Mouse (Mus musculus) right cerebral cortex, postnatal 36 days (tissue): ENCODE results near the gene Pcbd2.

Experiments used
- DNase-seq, 2 experiments: peaks; one replicate each; pipeline ENCODE4 v3.0.0; 2022; ENCODE audit warnings: low spot score in 2 of 2, mixed read lengths in 1 of 2

Gene Pcbd2

DNA sequence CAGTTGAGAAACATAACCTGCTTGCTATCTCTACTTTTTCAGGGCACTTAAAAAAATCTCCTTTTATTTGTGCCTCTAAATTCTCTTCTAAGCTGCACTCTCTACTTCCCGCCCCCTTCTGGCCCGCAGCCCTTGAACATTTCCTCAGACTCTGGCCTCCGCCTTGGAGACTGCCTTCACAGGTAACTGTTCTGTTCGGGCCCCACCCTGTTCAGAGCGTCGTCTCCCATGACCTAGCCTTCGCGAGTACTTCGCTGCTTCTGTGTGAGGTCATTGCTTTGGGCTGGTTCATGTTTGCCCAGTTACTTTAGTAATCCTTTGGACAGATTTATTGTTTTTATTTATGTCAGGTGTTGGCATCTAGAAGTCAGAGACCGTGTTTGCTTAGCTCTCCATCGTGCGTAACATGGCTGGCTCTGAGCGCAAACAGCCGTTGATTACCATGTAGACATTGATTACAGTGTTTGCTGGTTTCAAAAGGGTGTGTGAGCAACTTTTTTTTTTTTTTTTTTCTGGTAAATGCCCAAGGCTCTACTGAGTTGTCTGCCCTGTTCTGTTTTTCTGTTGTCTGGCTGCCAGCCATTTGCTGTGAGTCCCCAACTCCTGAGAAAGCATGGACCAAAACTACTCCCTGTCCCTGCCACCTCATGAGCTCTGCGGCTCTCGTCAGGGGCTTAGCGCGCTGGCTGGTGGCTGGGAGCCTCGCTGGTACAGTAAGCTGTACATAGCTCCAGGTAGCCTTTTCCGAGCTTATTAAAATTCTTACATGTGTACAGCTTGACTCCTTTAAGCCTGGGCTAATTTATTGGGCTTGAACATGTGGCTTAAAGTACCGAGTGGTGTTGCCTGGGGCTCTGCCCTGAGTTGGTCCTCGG is 6.7 kb downstream of the Pcbd2 start:
- DNase-seq: no peak

DNA sequence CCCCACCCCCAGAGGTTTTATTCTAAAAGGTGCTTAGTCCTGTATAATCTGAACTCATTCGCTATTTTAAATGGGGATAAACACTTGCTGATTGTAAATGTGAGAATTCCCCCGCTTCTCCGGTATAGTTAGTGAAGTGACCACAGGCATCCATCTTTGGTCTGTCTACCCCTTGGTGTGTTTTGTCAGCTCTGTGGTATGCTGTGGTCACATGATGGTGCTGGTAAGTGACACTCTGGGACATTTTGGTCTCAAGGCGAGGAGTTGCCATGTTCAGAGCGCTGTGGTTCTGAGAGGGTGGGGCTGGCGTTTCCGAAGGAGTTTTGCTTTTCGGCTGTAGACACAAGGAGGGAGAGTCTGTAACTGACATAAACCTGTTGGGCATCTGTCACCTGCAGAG is 10.7 kb downstream of the Pcbd2 start:
- no peak for DNase-seq

DNA sequence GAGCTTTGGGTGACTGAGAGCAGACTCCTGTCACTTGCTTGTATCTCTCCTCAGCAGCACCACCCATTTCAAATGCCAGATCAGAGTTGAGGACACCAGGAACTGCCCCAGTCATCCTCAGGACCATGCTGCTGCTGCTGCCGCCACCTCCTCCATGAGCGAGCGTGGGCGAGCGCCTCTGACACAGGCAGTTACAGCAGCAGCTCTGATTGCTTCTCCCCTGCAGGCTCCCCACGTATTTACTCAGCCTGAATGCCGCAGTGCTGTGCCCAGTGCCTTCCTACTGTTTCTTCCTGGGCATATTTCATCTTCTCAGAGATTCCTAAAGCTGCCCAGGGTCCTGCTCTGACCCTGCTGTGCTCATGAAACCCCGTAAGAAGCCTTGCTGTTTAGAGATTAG is 15.1 kb downstream of the Pcbd2 start:
- DNase-seq: no peak

DNA sequence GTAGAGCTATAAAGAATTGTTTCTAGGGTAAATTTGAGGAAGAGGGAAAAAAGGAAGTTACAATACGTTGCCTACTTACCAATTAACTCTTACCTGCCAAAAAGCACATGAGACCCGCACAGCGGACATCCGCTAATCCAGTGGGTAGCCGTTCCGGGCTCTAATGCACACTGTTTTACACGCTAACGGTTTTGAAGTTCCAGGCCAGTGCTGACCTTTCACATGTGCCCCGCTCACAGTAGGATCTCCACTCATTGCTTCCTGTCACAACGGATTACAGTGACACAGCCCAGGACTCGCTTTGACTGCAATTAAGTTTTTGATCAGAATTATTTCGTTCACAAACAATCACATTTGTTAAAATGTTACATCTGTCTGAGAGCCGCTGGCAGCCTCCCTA is 27.2 kb downstream of the Pcbd2 start:
- DNase-seq: no peak

DNA sequence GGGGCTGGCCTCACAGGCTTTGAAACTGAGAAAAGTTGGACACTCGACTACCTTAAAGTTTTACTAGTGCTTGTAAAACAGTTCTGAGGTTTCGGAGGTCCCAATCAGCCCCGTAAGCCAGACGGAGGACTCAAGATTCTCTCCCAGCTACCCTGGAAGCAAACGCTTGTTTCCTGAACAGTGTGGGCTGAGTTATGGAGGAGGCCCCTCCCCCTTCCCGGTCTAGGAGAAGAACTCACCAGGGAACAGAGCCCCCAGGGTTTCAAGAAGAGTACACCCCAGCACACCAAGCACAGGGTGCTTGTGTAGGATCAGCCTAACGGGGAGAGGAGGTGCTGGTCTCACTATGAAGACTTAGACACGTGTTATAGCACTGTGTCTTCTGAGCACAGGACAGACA is 29.6 kb downstream of the Pcbd2 start:
- no peak for DNase-seq

DNA sequence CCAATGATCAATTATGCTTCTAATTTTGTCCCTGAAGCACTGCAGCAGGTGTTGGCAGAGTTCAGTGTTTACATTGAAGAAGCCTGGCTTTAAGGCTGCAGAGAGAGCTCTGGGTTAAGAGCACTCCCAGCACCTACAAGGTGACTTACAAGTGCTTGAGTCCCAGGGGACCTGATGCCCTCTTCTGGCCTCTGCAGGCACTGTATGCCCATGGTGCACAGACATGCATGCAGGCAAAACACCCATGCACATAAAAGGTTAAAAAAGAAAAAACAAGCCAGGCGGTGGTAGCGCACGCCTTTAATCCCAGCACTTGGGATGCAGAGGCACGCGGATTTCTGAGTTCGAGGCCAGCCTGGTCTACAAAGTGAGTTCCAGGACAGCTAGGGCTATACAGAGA is 30.5 kb downstream of the Pcbd2 start:
- no peak for DNase-seq

DNA sequence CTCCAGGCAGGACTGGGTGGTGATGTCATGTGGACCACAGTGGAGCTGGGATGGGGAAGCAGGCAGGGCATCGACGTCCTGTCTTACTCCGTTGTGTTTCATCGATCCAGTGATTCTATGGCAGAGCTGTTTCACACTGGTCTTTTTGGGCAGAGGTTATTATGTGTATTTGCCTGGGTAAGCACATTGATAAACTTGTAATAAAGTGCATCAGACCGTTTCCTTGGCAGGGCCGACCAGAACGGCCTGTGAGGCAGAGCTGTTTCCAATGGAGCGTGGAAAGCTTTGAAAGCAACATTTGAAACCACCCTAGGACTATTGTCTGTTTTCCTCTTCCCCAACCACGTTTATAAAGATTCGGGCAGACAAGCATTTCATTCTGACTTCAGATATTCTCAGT is 33.4 kb downstream of the Pcbd2 start:
- DNase-seq: no peak

DNA sequence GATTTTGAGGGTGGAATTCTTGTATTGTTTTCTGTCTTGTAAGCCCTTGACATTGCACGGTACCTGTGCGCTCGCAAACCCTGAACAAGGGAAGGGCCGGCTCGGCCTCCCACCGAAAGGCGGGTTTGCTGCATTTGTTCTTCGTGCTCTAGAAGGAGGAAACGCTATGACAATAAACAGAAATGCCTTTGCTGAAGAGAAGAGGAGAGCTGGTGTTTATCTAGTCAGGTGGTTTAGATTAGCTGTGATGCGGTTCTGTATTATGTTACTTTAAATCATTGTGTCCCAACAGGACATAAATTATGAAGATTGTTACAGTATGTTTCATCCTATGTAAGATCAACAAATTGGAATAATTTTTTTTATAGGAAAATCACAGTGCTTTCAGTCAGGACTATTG is 34.3 kb downstream of the Pcbd2 start:
- DNase-seq: no peak

DNA sequence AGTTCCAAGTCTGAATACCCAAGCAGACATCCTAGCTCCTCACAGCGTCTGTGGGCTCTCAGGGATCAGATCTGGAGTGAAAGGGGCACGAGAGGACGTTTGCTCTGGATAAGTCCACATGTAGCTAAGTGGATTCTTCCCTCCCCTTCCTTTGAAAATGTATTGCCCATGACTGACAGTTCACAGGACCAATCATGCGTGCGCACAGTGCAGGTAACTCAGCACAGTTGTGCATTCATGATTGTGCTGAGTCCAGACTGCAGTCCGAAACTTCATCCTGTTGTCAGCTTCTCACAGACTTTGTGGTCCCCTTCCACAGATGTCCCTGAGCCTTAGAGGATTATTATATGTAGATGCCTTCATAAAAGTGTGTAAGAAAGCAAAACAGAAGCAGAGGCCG is 47.2 kb downstream of the Pcbd2 start:
- DNase-seq: no peak

DNA sequence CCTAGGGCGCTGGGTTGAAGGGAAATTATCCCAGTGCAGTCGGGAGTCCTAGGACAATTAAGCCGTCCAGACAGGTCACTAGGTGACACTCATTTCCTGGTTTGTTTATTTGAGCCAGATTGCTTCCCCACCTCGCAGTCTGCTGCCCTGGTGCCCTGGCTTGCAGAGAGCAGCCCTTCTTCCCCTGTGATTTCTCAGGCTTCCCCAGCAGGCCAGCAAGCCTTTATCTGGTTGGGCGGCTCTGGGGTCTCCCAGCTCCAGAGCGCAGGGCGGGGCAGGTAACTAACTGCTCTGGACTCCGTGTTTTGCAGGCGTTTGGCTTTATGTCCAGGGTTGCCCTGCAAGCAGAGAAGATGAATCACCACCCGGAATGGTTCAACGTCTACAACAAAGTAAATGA is 47.9 kb downstream of the Pcbd2 start:
- DNase-seq: no peak

DNA sequence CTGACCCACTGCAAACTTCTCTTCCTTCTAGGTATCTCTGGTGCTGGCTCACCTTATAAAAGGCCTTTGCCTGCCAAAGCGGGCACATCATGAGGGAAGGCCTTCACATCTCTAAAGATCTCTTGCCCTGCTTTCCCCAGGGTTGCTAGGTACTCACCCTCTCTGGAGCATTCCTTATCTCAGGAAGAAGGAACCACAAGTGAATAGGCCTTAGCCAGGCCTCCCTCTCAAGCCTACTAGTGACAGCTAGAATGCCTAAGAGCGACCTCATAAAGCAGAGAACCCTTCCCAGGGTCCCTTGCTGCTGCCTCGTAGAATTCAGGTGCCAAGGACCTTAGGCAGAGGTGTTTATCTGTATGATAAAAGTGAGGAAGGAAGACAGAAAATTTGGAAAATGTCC is 57.1 kb downstream of the Pcbd2 start, which contains the start of gene Catsper3:
Gene Catsper3 (plus strand): TSS at position 301 of the 400 bp plus-strand sequence.
- no peak for DNase-seq

DNA sequence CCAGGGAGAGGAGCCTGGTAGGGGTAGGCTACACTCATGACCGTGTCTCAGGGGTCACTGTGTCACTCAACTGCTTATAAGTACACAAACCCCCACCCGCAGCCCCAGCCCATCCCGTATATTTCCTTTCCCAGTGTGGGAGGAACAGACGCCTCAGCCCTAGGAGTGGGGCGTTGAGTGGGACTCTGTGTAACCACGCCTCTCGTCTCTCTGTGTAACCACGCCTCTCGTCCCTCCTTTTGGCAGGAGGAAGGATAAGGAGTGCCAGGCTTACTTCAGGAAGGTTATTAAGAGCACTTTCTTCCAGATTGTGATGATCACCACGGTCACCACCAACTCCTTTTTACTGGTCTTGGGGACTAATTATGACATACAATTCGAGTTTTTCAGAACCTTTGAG is 59.0 kb downstream of the Pcbd2 start:
- no peak for DNase-seq

DNA sequence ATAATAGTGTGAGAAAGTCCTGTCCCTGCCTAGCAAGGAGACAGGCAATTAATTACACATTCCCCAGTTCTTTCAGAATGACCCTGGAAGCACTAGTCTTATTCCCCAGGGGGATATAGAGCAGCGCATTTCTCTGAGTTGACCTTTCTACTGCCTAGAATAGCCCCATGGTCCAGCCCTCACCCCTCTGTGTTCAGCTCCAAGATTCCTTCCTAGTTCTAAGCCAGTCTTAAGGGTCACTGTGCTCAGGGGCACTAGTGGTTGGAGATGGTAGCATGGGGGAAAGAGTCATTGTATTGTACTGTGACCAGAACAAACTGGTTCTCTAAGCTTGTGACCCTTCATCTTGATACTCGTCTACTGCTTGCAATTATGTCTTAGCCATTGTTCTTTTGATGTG is 74.1 kb downstream of the Pcbd2 start:
- DNase-seq: no peak

DNA sequence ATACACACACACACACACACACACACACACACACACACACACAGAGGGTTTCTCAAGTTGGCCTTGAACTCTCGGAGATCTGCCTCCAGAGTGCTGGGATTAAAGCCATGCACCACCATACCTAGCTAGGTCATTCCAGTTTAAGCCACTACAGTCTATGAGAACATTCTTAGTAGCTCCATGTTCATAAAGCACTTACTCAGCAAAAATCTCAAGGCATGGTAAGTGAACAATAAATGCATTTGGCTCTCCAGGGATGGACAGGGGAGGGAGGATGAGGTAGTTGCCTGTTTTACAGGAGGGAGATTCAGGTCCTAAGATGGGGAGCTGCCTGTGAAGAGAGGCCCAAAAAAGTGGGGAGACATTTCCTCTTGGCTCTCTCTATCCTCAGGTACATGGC is 76.8 kb downstream of the Pcbd2 start:
- no peak for DNase-seq

DNA sequence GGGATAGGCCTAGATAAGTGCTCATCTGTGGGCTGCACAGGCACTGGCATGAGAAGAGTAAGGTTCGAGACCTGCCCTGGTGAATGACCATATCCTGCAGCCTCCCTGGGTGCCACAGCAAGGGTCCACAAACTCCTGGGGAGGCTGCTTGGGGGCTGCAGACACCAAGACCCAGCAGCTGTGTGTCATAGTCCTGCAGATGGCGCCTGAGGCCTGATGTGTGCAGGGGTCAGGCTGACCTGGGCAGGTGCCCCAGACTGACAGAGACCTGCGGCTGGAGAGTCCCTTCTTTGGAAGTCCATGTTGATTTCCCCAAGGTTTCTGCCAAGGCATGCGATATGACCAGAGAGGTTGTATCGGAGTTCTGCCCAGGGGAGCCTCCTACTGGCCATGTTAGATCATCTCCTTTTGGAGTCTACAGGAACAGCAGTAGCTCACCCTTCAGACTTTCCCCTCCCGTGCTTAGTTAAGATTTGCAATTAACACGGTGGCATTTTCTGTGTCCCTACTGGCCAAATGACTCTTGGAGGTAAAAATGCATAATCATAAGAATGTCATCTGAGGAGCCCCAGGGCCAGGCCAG is 82.0 kb downstream of the Pcbd2 start:
- no peak for DNase-seq

DNA sequence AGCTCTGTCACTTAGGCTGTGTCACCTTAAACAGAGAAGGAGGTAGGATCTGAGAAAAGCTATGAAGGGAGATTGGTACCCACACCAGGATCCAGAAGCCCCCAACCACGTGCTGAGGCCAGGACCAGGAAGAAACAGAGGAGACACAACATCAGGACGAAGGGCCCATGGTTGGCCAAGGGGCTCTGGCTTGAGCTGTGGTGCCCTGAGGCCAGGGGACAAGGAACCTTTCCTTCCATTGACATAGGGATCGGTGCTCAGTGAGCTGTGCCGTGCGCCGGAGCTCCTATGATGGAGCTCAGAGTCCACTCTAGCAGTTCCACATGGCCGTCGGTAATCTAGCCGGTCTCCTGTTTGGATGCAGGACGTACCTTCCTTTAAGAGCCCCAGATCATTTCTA is 82.5 kb downstream of the Pcbd2 start:
- DNase-seq: no peak

DNA sequence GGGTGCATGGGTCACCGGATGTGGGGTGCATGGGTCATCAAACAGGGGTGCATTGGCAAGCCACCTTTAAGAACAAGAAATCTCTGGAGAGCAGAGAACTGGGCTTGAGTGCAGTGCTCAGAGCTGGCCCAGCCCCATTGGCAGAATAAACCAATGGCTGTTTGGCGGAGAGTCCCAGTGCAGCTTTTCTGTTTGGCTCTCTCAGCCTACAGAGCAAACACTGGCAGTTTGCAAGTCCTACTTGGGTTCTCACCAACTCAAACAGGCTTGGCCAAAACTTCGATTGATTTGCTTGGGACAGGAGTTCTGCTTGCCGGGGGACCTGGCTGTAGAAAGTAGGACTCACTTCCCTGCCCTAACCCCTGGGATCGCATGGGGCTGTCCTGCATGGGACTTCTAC is 83.8 kb downstream of the Pcbd2 start:
- DNase-seq: no peak

DNA sequence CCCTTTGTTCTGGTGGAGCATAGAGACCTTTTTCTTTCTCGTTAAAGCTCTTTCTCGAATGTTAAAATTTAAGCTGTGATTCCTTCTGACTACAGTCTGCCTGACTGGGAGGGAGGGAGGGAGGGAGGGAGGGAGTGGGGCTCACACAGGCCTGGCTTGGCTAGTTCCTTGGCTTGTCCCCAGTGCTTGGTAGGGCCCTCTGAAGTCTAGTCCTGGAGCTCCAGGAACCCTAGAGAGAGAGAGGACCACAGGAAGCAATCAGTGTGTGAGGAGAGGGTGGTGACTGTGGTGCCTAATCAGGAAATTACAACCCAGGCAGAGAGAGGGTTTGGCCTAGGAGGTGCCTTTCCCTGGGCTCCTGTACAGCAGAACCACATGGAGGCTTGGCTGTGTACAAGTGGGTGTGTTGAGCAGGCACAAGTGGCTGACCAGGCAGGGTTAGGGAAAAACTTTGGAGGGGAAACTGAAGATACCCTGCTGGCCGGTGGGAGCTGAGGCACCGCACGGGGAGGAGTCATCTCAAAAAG is 86.4 kb downstream of the Pcbd2 start:
- no peak for DNase-seq

DNA sequence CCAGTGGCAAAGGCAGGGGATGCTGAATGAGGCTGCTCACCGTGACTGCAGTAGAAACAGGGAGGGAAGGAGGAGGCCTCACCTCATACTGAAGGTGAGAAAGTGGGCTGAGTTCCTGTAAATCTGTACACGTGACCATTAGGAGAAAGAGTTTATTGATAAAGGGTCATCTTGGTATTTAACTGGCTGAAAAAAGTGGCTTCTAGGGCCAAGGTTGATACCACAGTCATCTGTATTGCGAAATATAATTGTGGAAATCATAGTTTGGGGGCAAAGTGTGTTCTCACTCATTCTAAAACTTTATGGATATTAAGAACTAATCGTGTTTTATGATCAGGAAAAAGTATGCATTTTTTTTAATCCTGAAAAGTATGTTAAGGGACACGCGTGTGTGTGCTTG is 87.7 kb downstream of the Pcbd2 start:
- DNase-seq: no peak

DNA sequence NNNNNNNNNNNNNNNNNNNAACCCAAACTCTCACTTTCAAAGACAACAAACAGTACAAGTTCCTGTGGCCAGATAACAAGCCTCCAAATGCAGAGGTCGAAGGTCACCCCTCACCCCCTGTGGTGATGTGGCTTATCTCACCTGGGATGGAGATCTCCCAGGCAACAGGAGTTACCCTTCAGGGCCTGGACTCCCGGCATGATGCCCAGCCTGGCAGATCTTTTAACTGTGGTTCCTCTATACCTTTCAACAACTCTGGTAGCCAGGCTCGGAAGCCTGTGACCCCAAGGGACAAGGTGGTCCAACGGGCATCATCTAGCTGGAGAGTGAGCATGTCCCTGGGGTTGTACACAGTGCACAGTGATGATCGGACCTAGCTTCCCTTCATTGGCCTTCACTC is 95.3 kb downstream of the Pcbd2 start:
- no peak for DNase-seq

DNA sequence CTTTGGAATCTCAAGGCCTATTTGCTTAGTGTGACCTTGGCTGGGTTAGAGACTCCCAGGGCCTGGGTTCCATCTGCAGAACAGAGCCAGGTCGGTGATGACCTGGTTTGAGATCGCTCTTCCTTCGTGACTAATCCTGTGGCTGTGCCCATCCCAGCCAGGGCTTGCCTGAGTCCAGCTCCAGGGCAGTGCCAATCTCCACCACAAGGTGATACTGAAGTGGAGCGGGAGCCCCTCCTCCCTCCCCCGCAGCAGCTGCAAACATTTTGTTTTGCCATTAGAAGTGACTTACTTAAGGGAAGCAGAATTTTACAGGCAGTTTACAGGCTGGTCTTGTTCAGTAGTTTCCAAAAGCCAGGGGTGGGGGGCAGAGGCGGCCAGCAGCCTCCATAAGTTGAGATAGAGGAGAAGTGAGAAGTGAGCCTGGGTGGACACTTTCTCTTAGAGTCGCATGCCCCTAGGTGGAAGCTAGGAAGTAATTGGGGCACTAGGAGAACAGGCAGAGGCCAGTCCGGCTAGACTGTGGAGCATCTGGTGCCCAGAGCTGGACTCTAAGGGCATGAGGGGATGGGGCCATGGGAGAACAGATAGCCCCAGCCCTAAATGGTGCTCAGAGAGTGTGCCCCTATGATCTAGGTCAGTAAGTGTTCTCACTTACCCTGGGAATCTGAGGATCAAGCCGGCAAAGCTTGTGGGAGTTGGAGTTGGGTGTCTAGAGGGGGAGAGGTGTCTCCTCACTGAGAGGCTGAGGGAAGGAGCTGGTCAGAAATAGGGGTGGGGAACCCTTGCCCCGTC is 97.2 kb downstream of the Pcbd2 start:
- no peak for DNase-seq

DNA sequence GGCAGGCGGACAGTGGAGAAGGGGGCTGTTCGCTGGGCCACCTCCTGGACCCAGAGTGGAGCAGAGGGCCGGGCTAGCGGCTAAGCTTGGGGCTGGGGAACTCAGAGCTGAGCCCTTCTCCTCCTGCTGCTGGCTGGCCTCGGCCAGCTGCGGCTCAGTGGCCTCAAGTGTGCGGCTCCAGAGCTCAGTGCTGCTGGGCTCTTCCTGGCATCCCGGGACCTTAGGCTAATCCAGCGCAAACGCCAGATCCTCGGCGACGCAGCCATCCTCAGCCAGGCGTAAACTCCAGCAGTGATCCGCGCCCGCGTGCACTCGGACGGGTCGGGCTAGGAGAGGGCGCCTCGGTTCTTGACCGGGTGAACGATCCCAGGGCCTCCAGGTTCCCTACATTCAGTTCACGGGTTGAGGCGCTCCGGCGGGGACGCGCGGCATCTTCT is 98.1 kb downstream of the Pcbd2 start:
- no peak for DNase-seq
